Mouse (Mus musculus) lung, adult 10 weeks (tissue): Measurements from ENCODE around the gene Ankrd28. TPM values are rescaled to one million over a fixed set of nuclear protein-coding genes. Genes with fewer than 3 reads are reported as not detected.

Experiments used
- polyA plus RNA-seq: library from polyadenylated mRNA; stranded (reverse); fragments of 350-450 nt; fragmentation: Illumina TruSeq; extraction: RNeasy Lipid Tissue Mini Kit (QIAGEN cat#74804); gene quantifications from one replicate; pipeline ENCODE4 v1.2.3, GENCODE M21; 2014; ENCODE audit warnings: low read depth, low replicate concordance; ENCODE audit not compliant: insufficient read depth

Gene Ankrd28
- 4.6 TPM for polyA plus RNA-seq

DNA sequence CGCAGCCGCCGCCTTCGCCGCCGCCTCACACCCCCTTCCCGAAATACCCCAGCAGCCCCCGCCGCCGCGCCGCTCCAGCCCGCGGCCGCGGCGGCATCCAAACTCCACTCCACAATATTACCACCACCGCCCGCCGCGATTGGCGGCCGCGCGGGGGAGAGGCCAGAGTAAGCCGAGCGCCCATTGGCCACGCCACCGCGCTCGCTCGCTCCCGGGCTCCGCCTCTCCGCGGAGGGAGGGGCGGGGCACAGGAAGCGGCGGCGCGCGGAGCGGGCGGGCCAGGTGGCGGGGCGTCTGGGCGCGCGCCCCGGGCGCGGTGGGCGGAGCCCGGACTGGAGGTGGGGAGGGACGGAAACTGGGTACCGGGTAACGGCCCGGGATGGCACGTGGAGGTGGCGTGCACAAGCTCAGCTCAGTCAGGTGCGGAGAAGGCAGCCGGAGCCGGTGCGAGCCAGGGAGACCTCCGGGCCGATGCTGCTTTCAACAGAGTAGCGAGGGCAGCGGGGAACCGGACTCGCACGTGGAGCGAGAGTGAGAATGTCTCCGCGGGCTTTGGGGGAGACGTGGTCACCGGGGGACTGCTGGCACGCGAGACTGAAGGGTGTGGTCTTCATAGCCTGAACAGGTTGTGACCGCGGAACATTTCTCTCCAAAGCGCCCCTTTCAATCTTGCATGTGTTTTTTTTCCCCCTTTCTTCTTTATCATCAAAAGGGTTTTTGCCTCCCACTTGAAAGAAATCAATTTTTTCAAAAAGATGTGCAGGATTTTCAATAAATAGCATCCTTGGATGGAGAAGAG is at the start of gene Ankrd28:
Gene Ankrd28 (minus strand): TSS at position 81 of the 799 bp plus-strand sequence.

Other genes with a start within 250 kb of the Ankrd28 start
- gene Colq, start 239.3 kb downstream of the Ankrd28 start, polyA plus RNA-seq: 13.2 TPM
- gene Gm49387, start 189.8 kb downstream of the Ankrd28 start, polyA plus RNA-seq: not detected
- 16.1 TPM for gene Btd, start 189.6 kb downstream of the Ankrd28 start, polyA plus RNA-seq
- gene Hacl1, start 189.4 kb downstream of the Ankrd28 start, polyA plus RNA-seq: 9.9 TPM
- 9.1 TPM for gene Galnt15, start 198.3 kb upstream of the Ankrd28 start, polyA plus RNA-seq